Mouse (Mus musculus): Measurements from ENCODE around the gene Smc3. TPM values are rescaled to one million over a fixed set of nuclear protein-coding genes. Genes with fewer than 3 reads are reported as not detected.

Gene Smc3
- total and polyA plus RNA-seq, 3 experiments = 45.7 to 76.3 (median 56.0) TPM

DNA sequence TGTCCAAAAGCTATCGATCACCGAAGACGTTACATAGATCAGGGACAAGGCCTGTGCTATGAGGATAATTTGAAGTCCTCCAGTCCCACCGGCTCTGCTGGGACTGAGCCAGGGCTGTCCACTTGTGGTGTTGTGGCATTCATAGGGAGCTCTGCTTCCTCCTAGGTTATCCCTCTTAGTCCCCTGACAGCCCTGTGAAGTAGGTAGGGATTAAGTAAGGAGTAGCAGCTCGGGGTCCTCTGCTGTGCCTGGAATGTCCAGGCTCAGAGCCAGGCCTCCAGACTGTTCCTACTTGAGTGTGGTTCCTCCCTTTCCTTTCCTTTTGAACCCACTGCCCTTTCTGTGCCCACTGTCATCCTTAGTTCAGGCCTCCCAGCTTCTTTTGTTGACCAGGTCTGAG, 87.4 kb downstream of the Smc3 start:
- H3K27me3 ChIP-seq (replicated peaks) = no peaks in the 10 kb centered on the region

DNA sequence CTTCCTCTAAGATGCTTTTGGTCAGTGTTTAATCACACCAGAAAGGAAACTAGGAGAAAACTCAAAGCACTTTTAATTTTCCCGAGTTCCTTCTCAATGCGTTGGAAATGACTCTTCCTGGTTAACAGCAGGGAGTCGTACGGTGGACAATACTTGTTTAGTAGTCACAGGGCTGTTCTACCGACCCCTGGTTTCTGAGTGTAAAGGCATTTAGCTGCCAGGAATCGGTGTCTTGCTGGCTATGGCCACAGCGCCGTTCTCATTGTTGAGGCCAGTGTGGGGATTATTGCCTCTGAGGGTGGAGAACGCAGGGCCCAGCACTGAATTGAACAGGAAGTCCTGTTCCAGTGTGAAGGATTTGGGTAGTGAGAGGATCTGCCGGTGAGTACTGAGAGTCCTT, 90.6 kb downstream of the Smc3 start:
- Histone ChIP-seq H3K27ac (ENCODE audit: insufficient read depth, low read depth) (no peak overlapping the region), H3K4me3 (replicated peaks in 1 of 3; ENCODE audit: low read depth in 2 of 3, low read length in 2 of 3, poor library complexity in 1 of 3) (no peak overlapping the region), H3K27me3 (replicated peaks) (no peaks in the 10 kb centered on the region), H3K9ac (ENCODE audit: insufficient read depth, low read depth) (no peak overlapping the region), H3K36me3 (replicated peaks in 1 of 2; ENCODE audit: control insufficient read depth in 1 of 2, insufficient read depth in 1 of 2, low read length in 1 of 2) (no peaks in the 10 kb centered on the region), H3K79me2 (replicated peaks; ENCODE audit: control insufficient read depth, extremely low read depth, insufficient read depth, poor library complexity, severe bottlenecking) (no peaks in the 10 kb centered on the region), H3K9me3 (replicated peaks; ENCODE audit: low read length) (peaks cover 6% of the 10 kb centered on the region), H3K4me2 (ENCODE audit: insufficient read depth, low read depth, poor library complexity, severe bottlenecking) (no peak overlapping the region), H3K4me1 (ENCODE audit: control insufficient read depth in 1 of 2, insufficient read depth in 2 of 2) (peaks cover 0 to 4% of the 10 kb centered on the region in 2 experiments; a peak in 2 of 4 replicates)
- TF ChIP-seq KAT2A (IDR thresholded peaks at IDR 0.05; ENCODE audit: insufficient replicate concordance, low read length) (no peak), POLR2A (IDR thresholded peaks at IDR 0.05; ENCODE audit: low read depth, low read length) (no peak)
- dilution Hi-C loops (cut with MboI; ENCODE audit: extremely low pct_ligation_motif_present, extremely low pct_unique_long_range_greater_than_20kb, low sequenced_read_pairs) (no loop called here), in situ Hi-C loops (cut with MboI; ENCODE audit: low pct_ligation_motif_present, low pct_unique_long_range_greater_than_20kb, low sequenced_read_pairs) (no loop called here)
- DNase-seq (ENCODE audit: extremely low read depth) = no peak

More for the DNA sequence above, 87.4 kb downstream of the Smc3 start:
- in situ Hi-C loops (cut with MboI; ENCODE audit: low pct_ligation_motif_present, low pct_unique_long_range_greater_than_20kb, low sequenced_read_pairs) = no loop called here
- no peak for DNase-seq (ENCODE audit: extremely low read depth)
- dilution Hi-C loops (cut with MboI; ENCODE audit: extremely low pct_ligation_motif_present, extremely low pct_unique_long_range_greater_than_20kb, low sequenced_read_pairs) = no loop called here
- H3K27ac ChIP-seq (ENCODE audit: insufficient read depth, low read depth) = no peak overlapping the region
- no peak overlapping the region for H3K4me2 ChIP-seq (ENCODE audit: insufficient read depth, low read depth, poor library complexity, severe bottlenecking)
- TF ChIP-seq NELFE (IDR thresholded peaks at IDR 0.05; ENCODE audit: low read depth, low read length) (no peak), ELF1 (IDR thresholded peaks at IDR 0.05; ENCODE audit: low read depth, low read length) (no peak), CHD2 (IDR thresholded peaks at IDR 0.05; ENCODE audit: low read length) (no peak), E2F4 (IDR thresholded peaks at IDR 0.05; ENCODE audit: insufficient replicate concordance, low read depth, low read length) (no peak), JUND (conservative IDR thresholded peaks at IDR 0.05; ENCODE audit: low read depth, low read length) (no peak), ZC3H11A (IDR thresholded peaks at IDR 0.05; ENCODE audit: low read depth, low read length) (no peak), NRF1 (IDR thresholded peaks at IDR 0.05; ENCODE audit: low read depth, low read length) (no peak), RAD21 (IDR thresholded peaks at IDR 0.05; ENCODE audit: low read depth, low read length) (no peak), TCF12 (IDR thresholded peaks at IDR 0.05; ENCODE audit: low read depth, low read length) (no peak), MAFK (IDR thresholded peaks at IDR 0.05; ENCODE audit: insufficient replicate concordance, low read length) (no peak), CTCF (conservative IDR thresholded peaks at IDR 0.05 in 1 of 2, IDR thresholded peaks at IDR 0.05 in 1 of 2; ENCODE audit: low read depth in 2 of 2, low read length in 2 of 2) (no peak)
- H3K9me3 ChIP-seq (replicated peaks; ENCODE audit: low read length) = peaks cover 4% of the 10 kb centered on the region
- H3K36me3 ChIP-seq (replicated peaks in 1 of 2; ENCODE audit: control insufficient read depth in 1 of 2, insufficient read depth in 1 of 2, low read length in 1 of 2) = no peaks in the 10 kb centered on the region
- H3K4me3 ChIP-seq (replicated peaks in 1 of 3; ENCODE audit: low read depth in 2 of 3, low read length in 2 of 3, poor library complexity in 1 of 3) = no peak overlapping the region
- no peaks in the 10 kb centered on the region for H3K79me2 ChIP-seq (replicated peaks; ENCODE audit: control insufficient read depth, extremely low read depth, insufficient read depth, poor library complexity, severe bottlenecking)
- H3K9ac ChIP-seq (ENCODE audit: insufficient read depth, low read depth) = no peak overlapping the region
- H3K4me1 ChIP-seq (ENCODE audit: control insufficient read depth in 1 of 2, insufficient read depth in 2 of 2) = no peaks in the 10 kb centered on the region

GRCm38 (mm10) chr19:53694020-53694419, 93.8 kb downstream of the Smc3 start:
- H3K36me3 ChIP-seq (replicated peaks in 1 of 2; ENCODE audit: control insufficient read depth in 1 of 2, insufficient read depth in 1 of 2, low read length in 1 of 2) = no peaks in the 10 kb centered on the region
- peaks cover 0 to 4% of the 10 kb centered on the region in 2 experiments; a peak in 3 of 4 replicates for H3K4me1 ChIP-seq (ENCODE audit: control insufficient read depth in 1 of 2, insufficient read depth in 2 of 2)
- dilution Hi-C loops (cut with MboI; ENCODE audit: extremely low pct_ligation_motif_present, extremely low pct_unique_long_range_greater_than_20kb, low sequenced_read_pairs) (no loop called here), in situ Hi-C loops (cut with MboI; ENCODE audit: low pct_ligation_motif_present, low pct_unique_long_range_greater_than_20kb, low sequenced_read_pairs) (no loop called here)
- no peak overlapping the region for H3K4me2 ChIP-seq (ENCODE audit: insufficient read depth, low read depth, poor library complexity, severe bottlenecking)
- no peak for TF ChIP-seq GABPA (IDR thresholded peaks at IDR 0.05; ENCODE audit: insufficient replicate concordance, low read depth, low read length)
- TF ChIP-seq USF1 (IDR thresholded peaks at IDR 0.05; ENCODE audit: low read depth, low read length) = no peak
- no peak for TF ChIP-seq ELF1 (IDR thresholded peaks at IDR 0.05; ENCODE audit: low read depth, low read length)
- TF ChIP-seq POLR2AphosphoS2 (IDR thresholded peaks at IDR 0.05; ENCODE audit: low read depth, low read length) = no peak
- no peaks in the 10 kb centered on the region for H3K79me2 ChIP-seq (replicated peaks; ENCODE audit: control insufficient read depth, extremely low read depth, insufficient read depth, poor library complexity, severe bottlenecking)
- no peak for DNase-seq (ENCODE audit: extremely low read depth)
- no peak overlapping the region for H3K9ac ChIP-seq (ENCODE audit: insufficient read depth, low read depth)
- no peak overlapping the region for H3K27ac ChIP-seq (ENCODE audit: insufficient read depth, low read depth)
- no peaks in the 10 kb centered on the region for H3K27me3 ChIP-seq (replicated peaks)
- peaks cover 2% of the 10 kb centered on the region for H3K9me3 ChIP-seq (replicated peaks; ENCODE audit: low read length)
- H3K4me3 ChIP-seq (replicated peaks in 1 of 3; ENCODE audit: low read depth in 2 of 3, low read length in 2 of 3, poor library complexity in 1 of 3) = no peak overlapping the region

Other genes starting within 250 kb of the Smc3 start
- gene Gm10197, start 228.6 kb upstream of the Smc3 start, total RNA-seq (2012; rRNA removed) = 3.9 TPM in 1 of 2 replicates, not detected in the other
- gene Gm10197, start 228.6 kb upstream of the Smc3 start, total RNA-seq (2014; rRNA removed) = not detected in 2 replicates
- gene Gm10197, start 228.6 kb upstream of the Smc3 start, polyA plus RNA-seq (2012; ENCODE audit: insufficient read length, low read depth) = 11.5 TPM in 1 of 2 replicates, not detected in the other
- gene Smndc1, start 209.8 kb upstream of the Smc3 start, total RNA-seq (2012; rRNA removed) = 20.5 and 20.9 TPM in 2 replicates
- 41.1 and 41.3 TPM in 2 replicates for gene Smndc1, start 209.8 kb upstream of the Smc3 start, total RNA-seq (2014; rRNA removed)
- gene Smndc1, start 209.8 kb upstream of the Smc3 start, polyA plus RNA-seq (2012; ENCODE audit: insufficient read length, low read depth) = 96.6 and 104 TPM in 2 replicates
- gene Dusp5, start 71.3 kb upstream of the Smc3 start, total RNA-seq (2012; rRNA removed) = 10.6 and 10.9 TPM in 2 replicates
- 13.2 and 15.2 TPM in 2 replicates for gene Dusp5, start 71.3 kb upstream of the Smc3 start, total RNA-seq (2014; rRNA removed)
- 13.8 and 18.2 TPM in 2 replicates for gene Dusp5, start 71.3 kb upstream of the Smc3 start, polyA plus RNA-seq (2012; ENCODE audit: insufficient read length, low read depth)
- gene Nutf2-ps1, start 11.3 kb upstream of the Smc3 start, total RNA-seq (2012; rRNA removed) = 50.8 and 51.3 TPM in 2 replicates
- gene Nutf2-ps1, start 11.3 kb upstream of the Smc3 start, total RNA-seq (2014; rRNA removed) = 195 and 220 TPM in 2 replicates
- gene Nutf2-ps1, start 11.3 kb upstream of the Smc3 start, polyA plus RNA-seq (2012; ENCODE audit: insufficient read length, low read depth) = 366 and 509 TPM in 2 replicates
- 0.08 and 0.13 TPM in 2 replicates for gene Rbm20, start 76.9 kb downstream of the Smc3 start, total RNA-seq (2012; rRNA removed)
- gene Rbm20, start 76.9 kb downstream of the Smc3 start, total RNA-seq (2014; rRNA removed) = 0.04 and 0.05 TPM in 2 replicates
- 0.49 and 0.56 TPM in 2 replicates for gene Rbm20, start 76.9 kb downstream of the Smc3 start, polyA plus RNA-seq (2012; ENCODE audit: insufficient read length, low read depth)

Data from CH12.LX (cell line).